Mouse (Mus musculus) neutrophil, adult 65 days (primary cell): ENCODE measurements around the gene Gm10717. TPM values are rescaled to one million over a fixed set of nuclear protein-coding genes. Genes with fewer than 3 reads are reported as not detected.

Experiments
- total RNA-seq: library from RNA; stranded (reverse); gene quantifications from 2 replicates; pipeline ENCODE4 v1.2.4, GENCODE M21; 2023

Gene Gm10717
- total RNA-seq, result 1.3 and 2.9 TPM in 2 replicates

GRCm38 (mm10) chr9:3024912-3025467 lies at the start of gene Gm10717:
TSS of gene Gm10717 (plus strand) at chr9:3025417.

GRCm38 (mm10) chr9:3000445-3000972 lies 24.7 kb upstream of the Gm10717 start, which contains the start of gene Gm10722:
TSS of gene Gm10722 (plus strand) at chr9:3000922.

GRCm38 (mm10) chr9:3002794-3003396 lies 22.3 kb upstream of the Gm10717 start, which contains the start of gene Gm11168:
TSS of gene Gm11168 (plus strand) at chr9:3003346.

GRCm38 (mm10) chr9:3012733-3013279 lies 12.4 kb upstream of the Gm10717 start, which contains the start of gene Gm10721:
TSS of gene Gm10721 (plus strand) at chr9:3013140.

GRCm38 (mm10) chr9:3015354-3015753 lies 9.9 kb upstream of the Gm10717 start, which contains the start of gene Gm10720:
TSS of gene Gm10720 (plus strand) at chr9:3015654.

GRCm38 (mm10) chr9:3017108-3017507 lies 8.1 kb upstream of the Gm10717 start, which contains the start of gene Gm10719:
TSS of gene Gm10719 (plus strand) at chr9:3017408.

GRCm38 (mm10) chr9:3023312-3023984 lies 1.8 kb upstream of the Gm10717 start, which contains the start of gene Gm10718:
TSS of gene Gm10718 (plus strand) at chr9:3023547.

GRCm38 (mm10) chr9:3034299-3034698 lies 9.1 kb downstream of the Gm10717 start, which contains the start of gene Gm17535:
TSS of gene Gm17535 (plus strand) at chr9:3034599.

GRCm38 (mm10) chr9:3036577-3036976 lies 11.4 kb downstream of the Gm10717 start, which contains the start of gene Gm10715:
TSS of gene Gm10715 (plus strand) at chr9:3036877.

Other genes starting within 250 kb of the Gm10717 start
- not detected in 2 replicates for gene Gm10722, start 24.5 kb upstream of the Gm10717 start, total RNA-seq
- 1.1 and 2.7 TPM in 2 replicates for gene Gm11168, start 22.1 kb upstream of the Gm10717 start, total RNA-seq
- 0.75 and 4.1 TPM in 2 replicates for gene Gm10721, start 12.3 kb upstream of the Gm10717 start, total RNA-seq
- gene Gm10720, start 9.8 kb upstream of the Gm10717 start, total RNA-seq, result not detected in 2 replicates
- 3.8 and 5.6 TPM in 2 replicates for gene Gm10719, start 8.0 kb upstream of the Gm10717 start, total RNA-seq
- gene Gm10718, start 1.9 kb upstream of the Gm10717 start, total RNA-seq, result 7.6 and 13.4 TPM in 2 replicates
- not detected in 2 replicates for gene Gm17535, start 9.2 kb downstream of the Gm10717 start, total RNA-seq
- not detected in 2 replicates for gene Gm10715, start 11.5 kb downstream of the Gm10717 start, total RNA-seq